Mouse (Mus musculus): ENCODE results near the gene Sgsm2. TPM values are rescaled to one million over a fixed set of nuclear protein-coding genes. Genes with fewer than 3 reads are reported as not detected.

The Sgsm2 gene
- polyA plus RNA-seq, 3 experiments from 2014 or later, result 1.2 to 3.2 (median 2.9) TPM

DNA sequence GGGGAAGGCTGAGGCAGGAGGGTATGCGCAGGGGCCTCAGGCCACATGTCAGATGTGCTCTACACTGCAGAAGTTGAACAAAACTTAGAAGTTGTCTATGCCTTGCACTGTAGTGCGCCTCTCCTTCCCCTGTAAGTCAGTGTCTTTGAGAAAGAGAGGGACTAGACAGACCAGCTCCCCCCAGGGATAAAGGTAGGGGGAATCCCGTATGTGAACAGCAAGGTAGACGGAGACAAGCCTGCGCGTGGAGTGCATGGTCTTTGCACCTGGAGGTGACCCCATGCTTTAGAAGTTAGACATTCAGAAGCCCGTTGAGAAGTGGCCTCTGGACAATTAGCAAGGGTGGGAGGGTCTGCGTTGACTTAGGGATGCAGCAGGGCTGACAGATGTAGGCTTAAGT is 56.1 kb downstream of the Sgsm2 start:
- no peak for ATAC-seq

DNA sequence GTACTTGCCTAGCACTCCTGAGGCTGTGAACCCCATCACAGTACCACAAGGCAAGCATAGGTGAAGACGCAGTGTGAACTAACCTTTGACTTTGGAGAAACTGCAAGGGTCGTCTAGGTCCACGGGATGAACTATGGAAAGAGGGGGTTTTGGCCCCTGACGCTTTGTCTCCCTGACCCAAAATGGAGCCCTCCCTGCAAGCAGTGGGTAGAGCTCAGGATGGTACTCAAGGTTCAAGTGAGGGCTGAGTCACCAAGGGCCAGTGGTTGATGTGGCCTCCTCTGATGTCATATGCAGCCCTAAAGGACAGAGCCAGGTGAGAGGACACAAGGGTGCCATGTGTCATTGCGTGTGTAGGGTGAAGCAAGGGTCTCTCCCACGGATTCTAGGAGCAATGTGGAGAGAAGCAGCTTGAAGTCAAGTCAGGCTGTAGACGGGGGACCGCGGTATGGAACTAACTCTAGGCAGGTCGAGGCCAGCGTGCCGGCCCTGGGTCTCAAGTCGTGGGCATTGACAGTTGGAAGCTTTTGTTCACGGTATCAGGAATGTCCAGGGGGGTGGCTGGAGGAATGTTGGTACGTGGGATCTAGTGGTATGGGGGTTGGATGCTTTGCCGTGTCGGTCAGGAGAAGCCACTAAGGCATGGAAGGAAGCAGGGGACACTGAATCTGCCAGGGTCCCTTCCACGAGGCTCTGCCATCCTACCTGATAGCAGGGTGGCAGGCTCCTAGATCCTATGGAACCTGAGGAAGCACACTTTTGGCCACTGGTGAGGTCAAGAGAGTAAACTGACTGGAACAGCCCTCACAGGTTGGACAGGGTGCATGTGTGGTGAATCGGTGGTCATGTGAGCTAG is 56.8 kb downstream of the Sgsm2 start:
- no peak for ATAC-seq

- ATAC-seq, result peak; percentile 49
These were observed 57.9 kb downstream of the Sgsm2 start for GRCm38 (mm10) chr11:74838971-74839370.

DNA sequence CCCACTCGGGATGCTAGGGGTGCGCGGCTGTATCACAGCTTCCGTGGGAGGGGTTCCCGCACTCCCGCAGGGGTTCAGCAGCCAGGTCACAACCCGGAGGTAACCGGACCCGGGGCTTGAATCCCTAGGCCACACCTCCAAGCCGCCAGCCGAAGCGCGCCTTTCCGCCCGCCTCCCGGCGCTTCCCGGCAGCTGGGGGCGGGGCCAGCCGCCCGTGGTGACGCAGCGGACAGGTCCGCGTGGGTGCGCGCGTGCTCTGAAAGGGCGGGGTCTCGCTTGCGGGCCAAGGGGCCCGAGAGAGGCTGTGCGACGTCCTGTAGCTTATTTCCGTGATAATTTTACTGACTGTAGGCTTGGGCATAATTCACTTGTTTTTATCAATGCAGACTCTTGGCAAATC is 58.4 kb downstream of the Sgsm2 start:
- ATAC-seq, result peak; percentile 67

DNA sequence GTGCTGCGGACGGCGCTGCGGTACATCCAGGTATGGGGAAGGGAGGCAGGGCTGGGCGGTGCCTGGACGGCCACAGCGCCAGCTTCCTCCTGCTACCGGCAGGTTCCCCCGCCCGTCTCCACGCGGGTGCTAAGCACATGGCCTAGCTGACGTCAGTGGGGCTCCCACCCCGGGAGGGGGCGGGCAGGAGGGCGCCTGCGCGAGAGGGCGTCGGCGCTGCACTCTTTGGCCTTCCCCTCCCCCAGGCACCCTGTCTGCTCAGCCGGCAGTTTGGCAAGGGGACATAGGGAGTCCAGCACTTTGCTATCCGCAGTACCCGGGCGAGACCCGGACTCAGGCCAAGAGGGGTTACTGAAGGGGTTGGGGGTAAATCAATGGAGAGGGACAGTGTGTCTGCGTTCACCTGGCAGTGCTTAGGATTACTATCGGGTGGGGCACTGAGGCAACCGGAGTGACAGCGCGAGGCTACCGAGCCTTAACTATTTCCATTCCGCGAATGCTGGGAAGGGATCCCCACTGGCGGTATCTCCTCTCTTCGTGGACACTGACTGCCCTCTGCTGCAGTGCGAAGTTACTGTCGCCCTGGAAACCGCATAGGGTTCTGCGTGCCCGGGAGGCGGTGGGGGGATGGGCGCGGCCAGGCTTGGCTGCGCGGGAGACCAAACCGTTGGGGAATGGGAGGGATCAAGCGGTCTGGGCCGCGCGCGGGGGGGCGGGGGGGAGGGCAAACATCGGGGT is 59.0 kb downstream of the Sgsm2 start:
- peak; percentile 75 for ATAC-seq

DNA sequence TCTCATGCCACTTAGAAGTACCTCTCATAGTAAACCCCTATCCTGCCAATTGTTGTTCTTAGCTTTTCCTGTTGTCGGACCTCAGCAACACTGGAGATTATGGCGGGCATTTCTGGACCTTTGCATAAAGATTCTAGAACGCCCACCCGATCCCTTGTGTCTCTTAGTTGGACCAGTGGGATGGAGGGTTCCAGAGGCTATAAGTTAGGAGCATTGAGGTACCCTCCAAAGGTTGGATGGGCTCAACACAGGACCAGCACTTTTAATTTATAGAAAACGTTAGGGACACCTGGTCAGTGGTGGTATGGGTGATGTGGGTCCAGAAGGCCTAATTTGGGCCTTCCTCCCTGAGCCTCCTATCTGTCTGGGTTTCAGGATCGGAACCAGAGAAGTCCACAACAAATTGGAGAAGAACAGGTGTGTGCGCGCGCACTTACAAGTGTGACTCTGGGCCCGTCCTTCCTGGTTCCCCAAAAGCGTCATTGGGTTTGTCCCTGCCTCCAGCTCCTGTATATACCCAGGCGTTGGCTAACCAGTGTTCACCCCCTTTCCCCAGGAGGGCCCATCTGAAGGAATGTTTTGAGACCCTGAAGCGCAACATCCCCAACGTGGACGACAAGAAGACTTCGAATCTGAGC is 59.7 kb downstream of the Sgsm2 start:
- ATAC-seq, result no peak

GRCm38 (mm10) chr11:74836225-74837055 is 60.4 kb downstream of the Sgsm2 start:
- ATAC-seq, result no peak

DNA sequence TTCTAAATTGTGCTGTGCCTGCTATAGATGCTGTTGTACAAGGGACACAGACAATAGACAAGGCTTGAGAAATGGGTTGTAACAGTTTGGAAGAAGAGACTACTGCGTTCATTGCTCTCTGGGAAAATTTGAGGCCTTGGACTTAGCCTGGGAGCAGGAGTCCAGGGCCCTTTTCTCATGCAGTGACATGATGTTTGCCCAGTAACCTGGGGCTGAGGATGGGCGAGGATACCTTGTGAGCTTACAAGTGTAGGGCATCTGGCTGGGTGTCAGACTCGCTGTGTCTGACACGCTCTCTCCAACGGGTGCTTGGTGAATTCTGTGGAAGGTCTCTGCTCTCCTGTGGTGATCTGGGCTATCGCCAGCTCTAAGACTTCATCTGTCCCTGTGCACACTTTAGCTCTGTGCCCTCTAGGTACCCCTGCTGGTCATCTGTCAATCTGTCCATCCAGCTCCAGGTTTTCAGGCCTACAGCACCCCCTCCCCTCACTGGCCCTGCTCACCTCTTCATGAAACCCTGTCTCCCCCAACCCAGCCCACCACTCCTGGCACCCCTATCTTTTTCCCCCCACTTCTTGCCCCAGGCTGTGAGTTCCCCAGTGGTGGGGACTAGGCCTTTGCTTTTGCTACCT is 61.2 kb downstream of the Sgsm2 start:
- no peak for ATAC-seq

DNA sequence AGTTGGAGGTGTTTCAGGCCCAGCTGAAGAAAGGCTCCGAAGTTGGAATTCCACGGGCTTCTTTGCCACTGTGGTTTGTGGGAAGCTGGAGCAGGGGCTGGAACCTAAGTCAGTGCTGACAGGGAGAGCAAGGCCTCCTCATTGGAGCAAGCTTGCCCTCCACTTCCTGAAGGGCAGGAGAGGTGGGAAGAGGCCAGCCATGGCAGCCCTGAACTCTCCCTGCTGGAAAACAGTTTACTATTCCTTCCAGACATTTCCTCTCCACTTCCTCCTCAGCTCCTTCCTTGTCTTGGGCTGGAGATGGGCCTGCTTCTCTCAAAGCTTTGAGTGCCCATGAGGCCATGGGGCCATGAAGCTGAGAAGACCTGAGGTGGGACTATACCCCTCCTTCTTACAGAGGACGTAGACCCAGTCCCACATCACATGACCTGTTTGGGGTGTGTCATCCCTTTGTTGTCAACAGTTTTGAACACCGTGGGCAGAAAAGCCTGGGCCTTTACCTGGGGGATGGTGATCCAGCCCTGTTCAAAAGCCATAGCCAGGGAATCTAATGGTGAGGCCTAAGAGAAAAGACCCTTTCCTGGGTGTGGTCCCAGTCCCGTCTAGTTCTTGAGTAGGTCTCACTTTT is 62.1 kb downstream of the Sgsm2 start:
- no peak for ATAC-seq

DNA sequence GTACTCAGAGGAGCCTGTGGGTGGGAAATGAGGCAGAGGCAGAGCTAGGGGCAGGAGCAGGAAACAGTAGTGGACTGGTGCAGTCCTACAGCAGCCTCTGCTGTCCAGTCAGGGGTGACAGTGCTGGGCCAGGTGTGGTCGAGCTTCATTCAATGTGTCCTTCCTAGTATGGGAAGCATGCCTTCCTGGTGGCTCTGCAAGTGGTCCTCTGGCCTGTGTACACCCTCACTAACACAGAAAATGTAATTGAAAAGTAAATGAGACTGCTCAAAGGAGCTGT is 62.6 kb downstream of the Sgsm2 start:
- ATAC-seq, result no peak

GRCm38 (mm10) chr11:74833536-74834358 is 63.1 kb downstream of the Sgsm2 start:
- no peak for ATAC-seq

GRCm38 (mm10) chr11:74832503-74833143 is 64.2 kb downstream of the Sgsm2 start:
- ATAC-seq, result peak; percentile 11

DNA sequence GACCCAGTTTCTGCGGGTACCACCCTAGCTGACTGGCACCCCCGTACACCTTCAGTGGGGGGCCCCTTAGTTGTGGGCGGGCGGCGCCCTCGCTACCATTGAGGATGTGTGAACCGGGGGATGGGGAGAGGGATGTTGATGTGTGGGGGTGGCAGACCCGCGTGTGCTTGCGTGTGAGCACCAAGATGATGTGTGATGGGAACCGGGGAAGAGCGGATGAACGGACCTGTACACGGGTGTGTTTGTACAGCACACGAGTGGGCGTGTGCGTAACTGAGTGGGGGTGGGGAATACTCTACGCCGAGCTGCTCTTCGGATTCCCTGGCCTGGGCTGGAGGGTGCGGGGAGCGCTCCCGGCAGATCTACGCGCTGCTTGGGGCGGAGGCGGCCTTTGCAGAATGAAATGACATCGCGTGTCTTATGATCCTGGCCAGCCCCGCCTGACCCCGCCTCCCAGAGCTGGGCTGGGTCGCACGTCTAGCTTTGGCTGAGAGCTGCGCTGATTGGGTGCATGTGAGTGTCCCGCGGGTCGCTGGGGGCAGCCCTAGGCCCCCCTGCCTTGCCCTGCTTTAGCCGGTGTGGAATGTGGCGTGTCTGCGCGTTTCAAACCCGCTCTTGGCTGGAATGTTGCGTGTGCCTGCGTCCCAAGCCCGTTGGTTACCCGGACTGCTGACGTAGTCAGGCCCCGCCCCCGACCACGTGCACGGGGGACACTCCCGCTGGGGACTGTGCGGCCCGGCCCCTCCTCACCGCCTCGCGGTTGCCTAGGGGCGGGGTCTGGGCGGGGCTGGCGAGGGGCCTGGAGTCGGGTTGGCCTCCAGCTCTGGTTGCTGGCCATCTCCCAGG is 65.0 kb downstream of the Sgsm2 start:
- ATAC-seq, result peak; percentile 41

DNA sequence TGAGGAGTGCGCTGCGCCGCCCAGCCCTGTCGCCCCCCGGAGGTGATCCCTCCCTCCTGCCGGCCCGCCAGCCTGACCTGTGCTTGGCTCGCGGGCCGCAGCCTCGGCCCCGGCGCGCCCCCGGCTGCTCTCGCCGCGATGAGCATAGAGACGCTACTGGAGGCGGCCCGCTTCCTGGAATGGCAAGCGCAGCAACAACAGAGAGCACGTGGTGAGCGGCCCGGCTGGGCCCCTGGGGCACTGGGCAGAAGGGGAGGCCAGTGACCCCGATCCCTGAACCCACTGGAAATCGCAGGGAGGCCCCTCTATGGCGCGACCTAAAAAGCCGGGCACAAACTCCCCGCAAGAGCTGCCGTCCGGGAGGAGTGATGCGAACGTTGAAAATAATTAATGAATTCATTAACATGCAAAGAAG is 65.7 kb downstream of the Sgsm2 start:
- ATAC-seq, result no peak

DNA sequence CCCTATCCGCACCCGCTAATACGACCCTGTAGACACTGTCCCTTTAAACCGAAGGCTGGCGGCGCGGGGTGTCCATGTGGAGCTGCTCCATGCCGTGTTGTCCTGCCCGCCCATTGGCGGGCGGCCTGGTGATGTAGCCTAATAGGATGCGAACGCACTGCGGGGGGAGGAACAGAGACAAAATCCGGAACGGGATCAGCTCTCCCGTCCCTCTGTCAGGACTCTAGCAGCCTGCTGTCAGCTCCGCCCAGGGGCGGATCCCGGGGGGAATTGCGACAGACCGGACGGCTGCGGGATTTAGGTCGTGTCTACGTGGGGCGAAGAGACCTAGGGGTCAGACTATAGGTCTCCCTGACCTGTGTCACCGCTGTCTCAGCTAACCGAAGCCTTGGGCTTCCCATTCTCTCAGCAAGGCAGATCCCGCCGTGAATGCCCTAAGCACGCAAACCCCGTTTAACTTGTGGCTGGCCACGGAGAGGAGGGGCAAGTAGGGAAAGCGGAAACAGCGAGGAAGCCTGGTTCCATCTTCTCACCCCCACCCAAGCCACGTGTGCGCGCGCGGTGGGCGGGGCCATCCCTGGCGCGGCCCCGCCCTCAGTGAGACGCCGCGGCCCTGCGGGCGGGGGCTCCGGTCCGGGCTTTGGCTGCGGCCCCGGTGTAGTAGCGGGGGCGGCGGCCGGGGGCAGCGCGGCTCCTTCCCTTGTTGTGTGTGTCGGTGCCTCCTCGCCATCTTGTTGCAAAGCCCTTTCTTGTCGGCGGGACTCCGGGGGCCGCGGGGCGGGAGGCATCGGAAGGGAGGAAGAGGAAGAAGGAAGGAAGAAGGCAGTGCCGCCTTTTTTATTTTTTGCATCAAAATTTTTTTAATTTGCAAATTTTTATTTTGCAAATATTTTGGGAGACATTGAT is 66.4 kb downstream of the Sgsm2 start, which contains the start of gene Mnt:
TSS of gene Mnt (plus strand) at position 665 of the 906 bp plus-strand sequence.
- ATAC-seq, result peak; percentile 57

DNA sequence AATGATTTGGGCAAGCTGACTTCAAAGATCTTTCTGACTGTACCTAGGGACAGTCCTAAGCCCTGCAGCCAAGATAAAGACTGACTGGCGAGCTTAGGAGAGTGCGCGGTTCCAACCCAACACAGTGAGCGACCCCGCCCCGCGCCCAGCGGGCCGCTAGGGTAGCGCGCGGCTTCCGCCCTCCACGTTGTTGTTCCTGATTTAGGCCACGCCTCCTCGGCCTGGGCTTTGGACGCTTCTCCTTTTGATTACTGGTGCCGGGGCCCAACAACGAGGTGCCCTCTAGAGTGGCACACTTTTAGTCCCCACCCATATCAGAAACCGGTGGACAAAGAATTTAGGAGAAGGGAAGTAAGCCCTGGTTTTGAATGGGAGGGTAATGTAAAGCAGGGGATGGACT is 67.0 kb downstream of the Sgsm2 start:
- peak; percentile 40 for ATAC-seq

DNA sequence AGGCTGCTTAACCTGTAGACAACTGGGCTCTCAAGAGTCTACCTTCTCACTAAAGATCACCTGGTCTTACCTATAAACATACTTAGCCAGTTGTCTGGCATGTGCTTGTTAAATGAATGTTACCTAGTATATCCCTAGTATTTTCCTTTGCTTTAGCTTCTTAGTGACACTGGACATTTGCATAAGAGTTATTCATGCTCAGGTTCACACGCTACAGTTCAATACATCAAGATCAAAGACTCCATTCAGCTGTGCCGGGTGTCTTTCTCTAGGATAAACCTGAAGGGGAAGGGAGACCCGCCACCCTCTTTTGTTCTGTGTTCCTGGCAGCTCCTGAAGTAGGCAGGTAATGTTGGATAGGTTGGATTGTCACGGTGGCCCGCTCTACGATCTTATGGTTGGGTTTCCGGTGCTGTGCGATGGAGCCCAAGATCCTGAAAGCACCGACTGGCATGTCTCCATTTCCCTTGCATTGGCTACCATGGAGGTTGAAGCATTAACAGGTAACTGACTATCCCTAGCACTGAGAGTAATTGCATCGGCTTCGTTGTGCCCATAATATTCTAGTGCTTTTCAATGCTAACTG is 67.8 kb downstream of the Sgsm2 start:
- ATAC-seq, result no peak
